Mouse (Mus musculus) cerebellum, postnatal 36 days (tissue): Measurements from ENCODE around the gene Cdc26.

Experiments
- DNase-seq, 2 experiments: peaks; one replicate each; pipeline ENCODE4 v3.0.0; 2021 to 2022; ENCODE audit warnings: mixed read lengths in 2 of 2

Cdc26 gene

GRCm38 (mm10) chr4:62360088-62360804 lies 48.2 kb downstream of the Cdc26 start, which contains the start of the genes Fkbp15 and Slc31a1:
Fkbp15 (minus strand) TSS chr4:62360548.
Slc31a1 (plus strand) TSS chr4:62360727.
- peak; percentile 92 to 95 for DNase-seq

GRCm38 (mm10) chr4:62359256-62359775 lies 49.1 kb downstream of the Cdc26 start:
- no peak for DNase-seq

GRCm38 (mm10) chr4:62357631-62358148 lies 50.8 kb downstream of the Cdc26 start:
- no peak for DNase-seq

- no peak for DNase-seq
These were observed 59.1 kb downstream of the Cdc26 start for GRCm38 (mm10) chr4:62349371-62349770.

- no peak for DNase-seq
These were observed 60.1 kb downstream of the Cdc26 start for GRCm38 (mm10) chr4:62348329-62348705.

GRCm38 (mm10) chr4:62347605-62348328 lies 60.7 kb downstream of the Cdc26 start:
- no peak for DNase-seq

- DNase-seq: no peak
These were observed 62.6 kb downstream of the Cdc26 start for GRCm38 (mm10) chr4:62345827-62346226.

GRCm38 (mm10) chr4:62344000-62344399 lies 64.4 kb downstream of the Cdc26 start:
- no peak for DNase-seq

- DNase-seq: no peak
These were observed 69.9 kb downstream of the Cdc26 start for GRCm38 (mm10) chr4:62338536-62338935.
